Mouse (Mus musculus) testis, adult 2 months (tissue): ENCODE data around the gene Banp.

Experiments
- CTCF ChIP-seq: fragments of 200-500 bp; IDR thresholded peaks from 2 replicates; pipeline ENCODE4 v1.5.1; 2012; ENCODE audit warnings: low read depth, mild to moderate bottlenecking, inconsistent platforms, low read length, moderate library complexity; ENCODE audit not compliant: control insufficient read depth, insufficient read depth, insufficient replicate concordance
- POLR2A ChIP-seq: fragments of 200-500 bp; IDR thresholded peaks from 2 replicates; pipeline ENCODE4 v1.6.1; 2012; ENCODE audit warnings: low read depth, mild to moderate bottlenecking, inconsistent platforms, low read length, moderate library complexity; ENCODE audit not compliant: control insufficient read depth

DNA sequence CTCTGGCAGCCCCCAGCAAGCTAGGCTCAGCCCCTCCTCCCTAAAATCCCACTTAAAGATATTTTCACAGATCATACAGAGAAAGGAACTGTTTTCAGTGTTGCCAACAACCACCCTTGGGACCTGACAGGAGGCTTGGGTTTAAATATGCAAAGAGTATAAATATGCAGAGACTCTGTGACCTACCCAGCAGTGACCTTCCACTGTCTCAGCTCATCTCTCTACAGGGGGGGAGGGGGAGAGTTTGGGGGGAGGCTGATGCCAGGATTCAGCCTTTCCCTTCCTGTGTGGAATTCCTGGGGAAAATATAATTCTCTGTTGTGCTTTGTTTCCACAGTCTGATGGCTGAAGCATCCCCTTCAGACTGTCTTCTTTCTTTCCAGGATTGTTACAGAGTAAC, 14.6 kb upstream of the Banp start:
- TF ChIP-seq CTCF (no peak), POLR2A (no peak)
